Mouse (Mus musculus): ENCODE data around the gene Ano5. TPM values are rescaled to one million over a fixed set of nuclear protein-coding genes. Genes with fewer than 3 reads are reported as not detected.

Ano5 gene
- 0.11 TPM in 2 replicates for polyA plus RNA-seq (2015; fragmentation: Nextera tagmentation; extraction: Ambion mirVana)

DNA sequence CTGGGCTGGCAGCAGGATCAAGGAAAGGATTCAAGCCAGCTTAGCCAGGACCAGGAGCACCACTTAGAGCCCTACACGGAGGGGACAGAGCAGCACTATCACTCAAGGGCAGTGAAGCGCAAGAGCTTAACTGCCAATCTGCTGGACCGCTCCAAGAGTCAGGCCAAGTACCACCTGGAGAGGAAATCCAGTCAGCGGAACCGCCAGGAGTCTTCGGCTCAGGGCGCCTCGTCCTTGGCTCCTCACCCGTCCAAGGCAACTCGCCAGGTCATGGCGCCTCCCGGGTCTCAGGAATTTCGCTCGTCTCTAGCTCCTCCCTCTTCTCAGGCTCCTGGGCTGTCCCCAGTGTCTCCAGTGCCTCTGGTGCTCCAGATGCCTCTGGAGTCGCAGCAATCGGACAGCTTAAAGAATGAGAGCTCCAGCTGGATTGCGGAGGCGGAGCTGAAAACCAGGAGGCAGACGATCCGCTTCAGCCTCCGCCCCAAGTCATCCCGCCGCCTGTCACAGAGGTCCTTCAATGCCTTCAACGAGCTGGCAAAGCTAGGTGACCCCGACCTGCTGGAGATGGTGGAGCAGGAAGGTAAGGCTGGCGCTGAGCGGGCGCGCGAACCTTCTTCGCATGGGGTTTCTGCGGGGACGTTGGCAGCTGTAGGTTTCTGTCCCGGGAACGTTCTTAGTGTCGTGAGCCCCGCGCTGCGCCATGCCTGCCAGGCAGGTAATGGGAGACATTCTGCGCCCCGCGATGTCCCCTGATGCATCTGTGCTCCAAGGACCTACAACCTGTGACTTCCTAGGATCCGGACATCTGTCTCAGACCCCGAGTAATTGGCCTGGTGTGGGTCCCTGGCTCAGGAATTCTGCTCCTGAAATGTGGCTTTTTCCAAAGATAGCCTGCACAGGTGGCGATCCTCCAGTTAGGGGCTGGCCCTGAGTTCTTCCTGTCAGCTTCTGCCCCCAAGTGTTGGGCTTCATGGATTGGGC, at the start of gene Ano5:
TSS of gene Ano5 (plus strand) at position 359 of the 981 bp plus-strand sequence.

DNA sequence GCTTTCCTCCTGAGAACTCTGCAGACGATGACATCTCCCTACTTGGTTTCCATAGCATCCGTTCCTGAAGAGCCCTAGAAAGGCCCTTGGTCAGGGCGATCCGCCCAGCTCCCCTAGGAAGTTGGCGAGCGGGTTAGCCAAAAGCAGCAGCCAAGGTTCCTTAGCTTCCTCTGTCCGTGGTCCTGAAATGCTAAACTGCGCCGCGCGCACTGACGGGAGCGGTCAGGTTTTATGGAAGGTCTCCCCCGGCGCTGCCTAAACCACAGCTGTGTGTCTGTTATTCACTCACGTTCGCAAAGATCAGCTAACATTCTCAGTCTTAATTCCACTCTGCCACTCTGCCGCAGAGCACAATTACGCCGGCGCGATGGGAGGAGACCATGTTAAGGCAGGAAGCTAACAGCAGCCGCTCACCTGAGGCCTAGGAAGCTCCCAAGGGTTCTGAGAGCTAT, 110.9 kb downstream of the Ano5 start, which contains the start of gene Slc17a6:
TSS of gene Slc17a6 (plus strand) at position 313 of the 452 bp plus-strand sequence.

Other genes starting within 250 kb of the Ano5 start
- 0.14 TPM in 1 of 2 replicates, not detected in the other for gene Slc17a6, start 111.0 kb downstream of the Ano5 start, polyA plus RNA-seq (2015; fragmentation: Nextera tagmentation; extraction: Ambion mirVana)